Mouse (Mus musculus) liver, adult (tissue): ENCODE data around the gene 9230110F15Rik.

Experiments
- GATA4 ChIP-seq: IDR thresholded peaks from 2 replicates; pipeline ENCODE4 v1.6.1; 2014; ENCODE audit warnings: mild to moderate bottlenecking, low read length; ENCODE audit not compliant: insufficient replicate concordance

9230110F15Rik gene

DNA sequence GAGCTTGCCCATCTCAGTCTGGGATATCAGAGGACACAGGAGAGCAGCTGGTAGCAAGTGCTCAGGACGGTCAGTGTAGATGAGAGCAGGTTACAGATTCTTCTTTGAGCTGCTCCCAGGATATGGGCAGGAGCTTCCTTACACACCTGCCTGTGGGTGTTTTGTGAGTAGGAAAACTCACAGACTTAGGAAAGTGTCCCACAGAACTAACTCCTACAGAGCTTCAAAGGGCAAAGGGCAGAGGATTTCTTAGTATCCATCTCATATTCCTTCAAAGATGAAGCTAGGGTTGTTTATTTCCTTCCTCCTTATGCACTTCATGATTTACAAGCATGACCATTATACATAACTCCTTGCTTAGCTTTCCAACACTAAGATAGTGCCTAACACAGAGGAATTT is at the start of gene 9230110F15Rik:
Gene 9230110F15Rik (minus strand): TSS at position 101 of the 400 bp plus-strand sequence.
- TF ChIP-seq GATA4 = no peak

- no peak for TF ChIP-seq GATA4
Observed at GRCm38 (mm10) chr9:35798146-35798545, 45.8 kb downstream of the 9230110F15Rik start.

- no peak for TF ChIP-seq GATA4
Observed at GRCm38 (mm10) chr9:35790001-35790400, 53.9 kb downstream of the 9230110F15Rik start, which contains the start of the genes Gm27235 and D730048I06Rik. TSS of gene Gm27235 (minus strand) at chr9:35790101. TSS of gene D730048I06Rik (minus strand) at chr9:35790112.
